Mouse (Mus musculus) hindbrain, embryonic 12.5 days (tissue): ENCODE results near the gene Rnase11. TPM values are rescaled to one million over a fixed set of nuclear protein-coding genes. Genes with fewer than 3 reads are reported as not detected.

Experiments used
- ATAC-seq: fragments of 200-750 bp; cut with Nextera tagmentation; 2 replicates; pipeline ENCODE4 v1.8.0; 2017; ENCODE audit warnings: moderate TSS enrichment; ENCODE audit not compliant: low FRiP score
- H3K27ac ChIP-seq: fragments of 300-500 bp; sonication (generic); 2 replicates; pipeline ENCODE4 v1.5.1; 2016; ENCODE audit warnings: mild to moderate bottlenecking
- H3K27me3 ChIP-seq: fragments of 300-500 bp; sonication (generic); 2 replicates; pipeline ENCODE4 v1.6.1; 2016; ENCODE audit warnings: mild to moderate bottlenecking
- H3K36me3 ChIP-seq: fragments of 300-500 bp; sonication (generic); 2 replicates; pipeline ENCODE4 v1.6.1; 2016; ENCODE audit warnings: mild to moderate bottlenecking
- H3K4me1 ChIP-seq: fragments of 300-500 bp; sonication (generic); 2 replicates; pipeline ENCODE4 v1.6.1; 2016
- H3K4me2 ChIP-seq: fragments of 300-500 bp; sonication (generic); replicated peaks from 2 replicates; pipeline ENCODE4 v1.6.1; 2016; ENCODE audit warnings: mild to moderate bottlenecking
- H3K4me3 ChIP-seq: fragments of 300-500 bp; sonication (generic); 2 replicates; pipeline ENCODE4 v1.5.1; 2016; ENCODE audit warnings: mild to moderate bottlenecking
- H3K9ac ChIP-seq: fragments of 300-500 bp; sonication (generic); 2 replicates; pipeline ENCODE4 v1.6.1; 2016; ENCODE audit warnings: mild to moderate bottlenecking, moderate library complexity
- H3K9me3 ChIP-seq: fragments of 300-500 bp; sonication (generic); replicated peaks from 2 replicates; pipeline ENCODE4 v1.6.1; 2016; ENCODE audit warnings: mild to moderate bottlenecking
- WGBS: fragments of 180-500 bp; shearing (Covaris S2); methylation state at CpG from one replicate; pipeline ENCODE4 v1.1.7; 2016; 5-methylcytosine and 5-hydroxymethylcytosine counted together
- polyA plus RNA-seq: library from polyadenylated mRNA; unstranded; fragments of >200 nt; fragmentation: Nextera tagmentation; extraction: Ambion mirVana; gene quantifications from 2 replicates; pipeline ENCODE4 v1.2.1, GENCODE M21; 2016

The Rnase11 gene
- polyA plus RNA-seq, 1 experiment from 2014 or later, result not detected

GRCm38 (mm10) chr14:51088970-51089673 lies 39.2 kb upstream of the Rnase11 start:
- peak; percentile 93 for ATAC-seq
- under 1% methylated on average over 34 of the region's 34 CpGs for WGBS
- peak overlapping the region; percentile 55 for H3K4me3 ChIP-seq
- peak overlapping the region; percentile 78 for H3K4me2 ChIP-seq
- H3K27ac ChIP-seq, result peak overlapping the region; percentile 46
- H3K9ac ChIP-seq, result peak overlapping the region; percentile 69
- H3K4me1 ChIP-seq, result peaks cover 7% of the 10 kb centered on the region; the same call in 1 of the 2 replicates
- H3K9me3 ChIP-seq, result no peaks in the 10 kb centered on the region
- H3K27me3 ChIP-seq, result peaks cover 4% of the 10 kb centered on the region; the same call in 1 of the 2 replicates
- no peaks in the 10 kb centered on the region for H3K36me3 ChIP-seq

GRCm38 (mm10) chr14:51088166-51088969 lies 38.4 kb upstream of the Rnase11 start:
- peak overlapping the region; percentile 46 for H3K27ac ChIP-seq
- peak overlapping the region; percentile 55 for H3K9ac ChIP-seq
- peaks cover 10% of the 10 kb centered on the region for H3K27me3 ChIP-seq
- WGBS, result under 1% methylated on average over 23 of the region's 23 CpGs
- ATAC-seq, result peak; percentile 26
- H3K36me3 ChIP-seq, result no peaks in the 10 kb centered on the region
- H3K4me3 ChIP-seq, result peak overlapping the region; percentile 55
- peak overlapping the region; percentile 78 for H3K4me2 ChIP-seq
- no peaks in the 10 kb centered on the region for H3K9me3 ChIP-seq
- H3K4me1 ChIP-seq, result peaks cover 10% of the 10 kb centered on the region

GRCm38 (mm10) chr14:51087762-51088161 lies 37.8 kb upstream of the Rnase11 start:
- no peak overlapping the region for H3K9ac ChIP-seq
- no peaks in the 10 kb centered on the region for H3K36me3 ChIP-seq
- H3K4me2 ChIP-seq, result peak overlapping the region; percentile 78
- no peak overlapping the region for H3K27ac ChIP-seq
- H3K9me3 ChIP-seq, result no peaks in the 10 kb centered on the region
- no peak for ATAC-seq
- H3K4me3 ChIP-seq, result peak overlapping the region; percentile 55
- peaks cover 15% of the 10 kb centered on the region for H3K27me3 ChIP-seq
- peaks cover 16% of the 10 kb centered on the region for H3K4me1 ChIP-seq
- 8% methylated on average over 9 of the region's 9 CpGs for WGBS

GRCm38 (mm10) chr14:51085911-51086310 lies 35.9 kb upstream of the Rnase11 start:
- Histone ChIP-seq H3K9ac (no peak overlapping the region), H3K4me1 (peaks cover 16% of the 10 kb centered on the region), H3K4me3 (no peak overlapping the region), H3K9me3 (no peaks in the 10 kb centered on the region), H3K27ac (no peak overlapping the region), H3K4me2 (no peak overlapping the region), H3K27me3 (peaks cover 15% of the 10 kb centered on the region), H3K36me3 (no peaks in the 10 kb centered on the region)
- WGBS, result 80% methylated on average over 4 of the region's 4 CpGs
- no peak for ATAC-seq

- Histone ChIP-seq H3K27ac (no peak overlapping the region), H3K4me2 (no peak overlapping the region), H3K36me3 (no peaks in the 10 kb centered on the region), H3K27me3 (peaks cover 15% of the 10 kb centered on the region), H3K4me3 (no peak overlapping the region), H3K9me3 (no peaks in the 10 kb centered on the region), H3K4me1 (peaks cover 16% of the 10 kb centered on the region), H3K9ac (no peak overlapping the region)
- WGBS, result 82% methylated on average over 2 of the region's 2 CpGs
- no peak for ATAC-seq
These were observed 35.1 kb upstream of the Rnase11 start for GRCm38 (mm10) chr14:51085086-51085485.

GRCm38 (mm10) chr14:51083805-51084204 lies 33.8 kb upstream of the Rnase11 start:
- no peak for ATAC-seq
- Histone ChIP-seq H3K4me1 (peaks cover 14% of the 10 kb centered on the region), H3K9ac (no peak overlapping the region), H3K4me2 (peak overlapping the region; percentile 78), H3K36me3 (no peaks in the 10 kb centered on the region), H3K27me3 (peaks cover 15% of the 10 kb centered on the region), H3K4me3 (peak overlapping the region; percentile 47; the same call in 1 of the 2 replicates), H3K9me3 (no peaks in the 10 kb centered on the region), H3K27ac (no peak overlapping the region)
- WGBS, result 14% methylated on average over 7 of the region's 7 CpGs

GRCm38 (mm10) chr14:51082599-51083581 lies 32.9 kb upstream of the Rnase11 start:
- 2% methylated on average over 40 of the region's 40 CpGs for WGBS
- Histone ChIP-seq H3K4me3 (peak overlapping the region; percentile 47), H3K4me1 (peaks cover 8% of the 10 kb centered on the region), H3K4me2 (peak overlapping the region; percentile 78), H3K9me3 (no peaks in the 10 kb centered on the region), H3K27ac (no peak overlapping the region), H3K9ac (peak overlapping the region; percentile 46), H3K36me3 (no peaks in the 10 kb centered on the region), H3K27me3 (peaks cover 15% of the 10 kb centered on the region)
- peak; percentile 66 for ATAC-seq

- no peak overlapping the region for H3K9ac ChIP-seq
- H3K4me1 ChIP-seq, result peaks cover 8% of the 10 kb centered on the region
- no peak overlapping the region for H3K4me2 ChIP-seq
- ATAC-seq, result no peak
- H3K9me3 ChIP-seq, result no peaks in the 10 kb centered on the region
- no peak overlapping the region for H3K4me3 ChIP-seq
- H3K27me3 ChIP-seq, result peaks cover 15% of the 10 kb centered on the region
- H3K36me3 ChIP-seq, result no peaks in the 10 kb centered on the region
- H3K27ac ChIP-seq, result no peak overlapping the region
- WGBS, result 84% methylated on average over 2 of the region's 2 CpGs
These were observed 31.1 kb upstream of the Rnase11 start for GRCm38 (mm10) chr14:51081035-51081434.

GRCm38 (mm10) chr14:51079180-51079579 lies 29.2 kb upstream of the Rnase11 start:
- H3K9me3 ChIP-seq, result no peaks in the 10 kb centered on the region
- H3K27me3 ChIP-seq, result peaks cover 11% of the 10 kb centered on the region
- H3K4me1 ChIP-seq, result peaks cover 8% of the 10 kb centered on the region
- no peak overlapping the region for H3K9ac ChIP-seq
- H3K27ac ChIP-seq, result no peak overlapping the region
- no peak overlapping the region for H3K4me3 ChIP-seq
- H3K4me2 ChIP-seq, result no peak overlapping the region
- no peaks in the 10 kb centered on the region for H3K36me3 ChIP-seq
- ATAC-seq, result no peak
- 80% methylated on average over 1 of the region's 1 CpGs for WGBS

- Histone ChIP-seq H3K4me2 (no peak within 1 kb of the TSS), H3K4me3 (no peak within 1 kb of the TSS), H3K9ac (no peak within 1 kb of the TSS), H3K36me3 (no peaks in the 10 kb centered on the region), H3K9me3 (no peaks in the 10 kb centered on the region), H3K4me1 (no peaks in the 10 kb centered on the region), H3K27me3 (no peaks in the 10 kb centered on the region), H3K27ac (no peak within 1 kb of the TSS)
- no peak for ATAC-seq
- WGBS, result 85% methylated on average over 3 of the region's 3 CpGs
These were observed 24.4 kb upstream of the Rnase11 start, which contains the start of gene Olfr750 for GRCm38 (mm10) chr14:51074335-51074734. Olfr750 (minus strand) TSS chr14:51074435.

- no peaks in the 10 kb centered on the region for H3K27me3 ChIP-seq
- H3K4me3 ChIP-seq, result no peak overlapping the region
- 84% methylated on average over 2 of the region's 2 CpGs for WGBS
These were observed 19.7 kb upstream of the Rnase11 start for GRCm38 (mm10) chr14:51069617-51070016.

More at GRCm38 (mm10) chr14:51069617-51070016, 19.7 kb upstream of the Rnase11 start:
- no peaks in the 10 kb centered on the region for H3K36me3 ChIP-seq
- ATAC-seq, result no peak
- no peak overlapping the region for H3K4me2 ChIP-seq
- no peak overlapping the region for H3K27ac ChIP-seq
- no peaks in the 10 kb centered on the region for H3K9me3 ChIP-seq
- H3K4me1 ChIP-seq, result 0 out of 2 replicates have a peak, but pooled peaks cover 4% of the 10 kb centered on the region
- no peak overlapping the region for H3K9ac ChIP-seq
